Comparison of ENCODE assay signal across 8 mouse cellular contexts in genomic region chr8:58566115-58566514, GRCm38 (mm10).
DNase-seq lines count a peak whose midpoint lies in the region; ATAC-seq and TF ChIP-seq lines count a peak whose summit lies in the region.

No protein-coding gene starts in this region.

- TF ChIP-seq EP300 in lung, postnatal 0 days (IDR thresholded peaks at IDR 0.05): no peak

- no peak for ATAC-seq in lung, postnatal 0 days
- ATAC-seq in forebrain, postnatal 0 days: peak; percentile 29; the same call in 1 of the 2 replicates

- H3K27ac ChIP-seq in cerebellum, adult 2 months (ENCODE audit: insufficient read depth, low read length): no peak overlapping the region
- H3K27ac ChIP-seq in lung, postnatal 0 days (ENCODE audit: low read length): no peak overlapping the region
- no peak overlapping the region for H3K27ac ChIP-seq in forebrain, postnatal 0 days (ENCODE audit: low read depth, low read length)

- no peak overlapping the region for H3K9ac ChIP-seq in lung, postnatal 0 days (replicated peaks; ENCODE audit: low read depth)
- no peak overlapping the region for H3K9ac ChIP-seq in forebrain, postnatal 0 days

- H3K4me1 ChIP-seq in cerebellum, adult 2 months (ENCODE audit: control insufficient read depth, insufficient read depth, low read length): no peaks in the 10 kb centered on the region
- no peaks in the 10 kb centered on the region for H3K4me1 ChIP-seq in lung, postnatal 0 days (ENCODE audit: insufficient read depth, low read depth, low read length)
- H3K4me1 ChIP-seq in forebrain, postnatal 0 days (ENCODE audit: insufficient read depth): no peaks in the 10 kb centered on the region

- WGBS in cerebellum, adult 2 months: 63% methylated on average over 2 of the region's 2 CpGs
- 40% methylated on average over 2 of the region's 2 CpGs for WGBS in lung, postnatal 0 days
- WGBS in forebrain, postnatal 0 days: 54% methylated on average over 2 of the region's 2 CpGs

- TF ChIP-seq POLR2A in cerebellum, adult 2 months (IDR thresholded peaks at IDR 0.05; ENCODE audit: borderline replicate concordance, insufficient read depth, low read length): no peak

- peak; percentile 1; the same call in 1 of the 2 replicates for TF ChIP-seq CTCF in cerebellum, adult 2 months (IDR thresholded peaks at IDR 0.05; ENCODE audit: borderline replicate concordance, insufficient read depth, low read depth, low read length)
- peak; percentile 63 for TF ChIP-seq CTCF in lung, postnatal 0 days (IDR thresholded peaks at IDR 0.05)
- TF ChIP-seq CTCF in forebrain, postnatal 0 days (IDR thresholded peaks at IDR 0.05; ENCODE audit: low read depth): peak; percentile 90

- H3K4me2 ChIP-seq in lung, postnatal 0 days (replicated peaks; ENCODE audit: low read depth, low read length): no peak overlapping the region
- no peak overlapping the region for H3K4me2 ChIP-seq in forebrain, postnatal 0 days (ENCODE audit: low read depth)

- peak in 1 of 2 experiments; percentile 8 for DNase-seq in cerebellum, adult 2 months
- DNase-seq in cerebellum, adult 9-11 months: no peak
- DNase-seq in lung, postnatal 0 days (ENCODE audit: low spot score): peak; percentile 14
- no peak for DNase-seq in lung, postnatal 4 days
- peak; percentile 64 for DNase-seq in forebrain, postnatal 0 days
- DNase-seq in retina, postnatal 7 days (ENCODE audit: low read depth, low spot score): peak; percentile 8
- no peak for DNase-seq in gastrocnemius, postnatal 4 days (ENCODE audit: low spot score in 2 of 2)
- no peak for DNase-seq in T-cell, adult 2 months (ENCODE audit: low spot score)

- no peak overlapping the region for H3K4me3 ChIP-seq in cerebellum, adult 2 months (replicated peaks; ENCODE audit: insufficient read depth, low read depth, low read length)
- H3K4me3 ChIP-seq in lung, postnatal 0 days (ENCODE audit: low read depth, low read length): no peak overlapping the region
- no peak overlapping the region for H3K4me3 ChIP-seq in forebrain, postnatal 0 days (ENCODE audit: low read depth, low read length)

- no peaks in the 10 kb centered on the region for H3K27me3 ChIP-seq in cerebellum, adult 2 months (ENCODE audit: control insufficient read depth, insufficient read depth, low read length)
- H3K27me3 ChIP-seq in lung, postnatal 0 days (replicated peaks; ENCODE audit: insufficient read depth, low read length): no peaks in the 10 kb centered on the region
- H3K27me3 ChIP-seq in forebrain, postnatal 0 days (ENCODE audit: insufficient read depth, low read length): no peaks in the 10 kb centered on the region

- no peaks in the 10 kb centered on the region for H3K36me3 ChIP-seq in lung, postnatal 0 days (ENCODE audit: insufficient read depth, low read length)
- no peaks in the 10 kb centered on the region for H3K36me3 ChIP-seq in forebrain, postnatal 0 days (ENCODE audit: insufficient read depth)

- no peaks in the 10 kb centered on the region for H3K9me3 ChIP-seq in lung, postnatal 0 days (ENCODE audit: low read length)
- H3K9me3 ChIP-seq in forebrain, postnatal 0 days (ENCODE audit: low read length): no peaks in the 10 kb centered on the region

Comparison
In these comparisons a context has a peak if more than half of its experiments do, and no peak if none do; other contexts are left out.
1. DNase-seq: peak in lung, postnatal 0 days (single experiment), forebrain, postnatal 0 days (single experiment) and retina, postnatal 7 days (single experiment); none in cerebellum, adult 9-11 months (single experiment), lung, postnatal 4 days (0 of 2), gastrocnemius, postnatal 4 days (0 of 2) and T-cell, adult 2 months (single experiment).
2. CTCF ChIP-seq: peak in every context shown above with its lines; median percentile 90 in forebrain, postnatal 0 days; 63 in lung, postnatal 0 days; 1 in cerebellum, adult 2 months.